Mouse (Mus musculus) stomach, embryonic 14.5 days (tissue): ENCODE results near the gene Enpp6. TPM values are rescaled to one million over a fixed set of nuclear protein-coding genes. Genes with fewer than 3 reads are reported as not detected.

Experiments
- ATAC-seq: fragments of 200-750 bp; cut with Nextera tagmentation; 2 replicates; pipeline ENCODE4 v1.8.0; 2017; ENCODE audit warnings: low read depth, moderate TSS enrichment; ENCODE audit not compliant: insufficient number of reproducible peaks, insufficient read depth, low FRiP score
- H3K27ac ChIP-seq: fragments of 300-500 bp; sonication (generic); 2 replicates; pipeline ENCODE4 v1.5.1; 2014; ENCODE audit warnings: mild to moderate bottlenecking, low read length, moderate library complexity, mixed read lengths
- H3K27me3 ChIP-seq: fragments of 300-500 bp; sonication (generic); 2 replicates; pipeline ENCODE4 v1.6.1; 2014; ENCODE audit warnings: low read length, control low read depth, mixed read lengths; ENCODE audit not compliant: control insufficient read depth, insufficient read depth
- H3K36me3 ChIP-seq: fragments of 300-500 bp; sonication (generic); 2 replicates; pipeline ENCODE4 v1.6.1; 2014; ENCODE audit warnings: mild to moderate bottlenecking, control low read depth, low read length, moderate library complexity, mixed read lengths; ENCODE audit not compliant: control insufficient read depth, insufficient read depth
- H3K4me1 ChIP-seq: fragments of 300-500 bp; sonication (generic); 2 replicates; pipeline ENCODE4 v1.6.1; 2014; ENCODE audit warnings: low read length, control low read depth, mixed read lengths; ENCODE audit not compliant: control insufficient read depth, insufficient read depth
- H3K4me2 ChIP-seq: fragments of 300-500 bp; sonication (generic); replicated peaks from 2 replicates; pipeline ENCODE4 v1.6.1; 2014; ENCODE audit warnings: low read depth, low read length, control low read depth
- H3K4me3 ChIP-seq: fragments of 300-500 bp; sonication (generic); 2 replicates; pipeline ENCODE4 v1.5.1; 2014; ENCODE audit warnings: low read depth, low read length, control low read depth
- H3K9ac ChIP-seq: fragments of 300-500 bp; sonication (generic); replicated peaks from 2 replicates; pipeline ENCODE4 v1.6.1; 2014; ENCODE audit warnings: low read depth, mild to moderate bottlenecking, control low read depth, low read length, moderate library complexity, mixed read lengths
- H3K9me3 ChIP-seq: fragments of 300-500 bp; sonication (generic); 2 replicates; pipeline ENCODE4 v1.6.1; 2016; ENCODE audit warnings: low read depth, low read length, control low read depth; ENCODE audit not compliant: control insufficient read depth
- WGBS: fragments of 180-500 bp; shearing (Covaris S2); extraction: QIAGEN DNeasy Blood & Tissue Kit; methylation state at CpG from one replicate; pipeline ENCODE4 v1.1.7; 2014; 5-methylcytosine and 5-hydroxymethylcytosine counted together
- polyA plus RNA-seq: library from polyadenylated mRNA; unstranded; fragments of >200 nt; fragmentation: Nextera tagmentation; extraction: Ambion mirVana; gene quantifications from 2 replicates; pipeline ENCODE4 v1.2.1, GENCODE M21; 2014

Gene Enpp6
- polyA plus RNA-seq, 1 experiment from 2014 or later: 0.30 TPM

DNA sequence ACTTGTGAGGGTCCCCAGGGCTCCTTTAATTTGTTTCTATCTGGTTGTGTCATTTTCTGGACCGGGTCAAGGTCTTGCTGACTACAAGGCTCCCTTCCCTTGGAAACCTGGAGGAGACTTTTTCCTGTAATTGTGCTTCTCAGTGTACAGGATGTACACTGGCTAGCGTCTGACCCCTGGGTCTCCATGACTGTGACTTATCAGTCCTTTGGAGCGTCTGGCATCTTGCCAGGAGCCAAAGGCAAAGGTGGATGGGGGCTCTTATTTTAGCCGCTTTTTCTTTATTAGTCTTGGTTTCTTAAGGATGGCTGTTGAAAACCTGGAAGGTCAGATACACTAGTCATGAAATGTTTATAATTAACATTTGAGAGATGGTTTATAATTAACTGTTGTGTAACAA is 3.9 kb upstream of the Enpp6 start:
- no peaks in the 10 kb centered on the region for H3K4me1 ChIP-seq
- H3K9me3 ChIP-seq: no peaks in the 10 kb centered on the region
- no peak for ATAC-seq
- H3K27ac ChIP-seq: no peak overlapping the region
- H3K4me3 ChIP-seq: no peak overlapping the region
- no peak overlapping the region for H3K4me2 ChIP-seq
- H3K9ac ChIP-seq: no peak overlapping the region
- H3K27me3 ChIP-seq: no peaks in the 10 kb centered on the region
- 64% methylated on average over 4 of the region's 4 CpGs for WGBS
- no peaks in the 10 kb centered on the region for H3K36me3 ChIP-seq

DNA sequence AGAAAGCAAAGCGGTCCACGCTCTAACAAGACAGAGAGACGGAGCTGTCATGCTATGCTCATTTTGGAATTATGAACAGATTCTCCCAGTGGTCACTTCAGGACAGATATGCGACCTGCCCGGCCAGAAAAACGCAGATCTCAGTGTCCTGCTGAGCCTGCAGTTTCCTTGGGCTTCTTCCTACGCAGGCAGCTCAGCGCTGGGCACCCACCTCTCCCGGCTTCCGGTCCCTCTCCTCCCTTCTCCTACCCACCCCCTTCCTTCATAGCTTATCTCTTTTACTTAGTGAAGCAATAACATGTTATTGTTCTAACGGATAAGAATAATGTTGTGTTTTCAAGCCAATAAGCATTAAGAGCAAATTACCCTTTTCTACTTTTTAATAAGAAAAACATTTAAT is 2.0 kb upstream of the Enpp6 start:
- 81% methylated on average over 11 of the region's 11 CpGs for WGBS

DNA sequence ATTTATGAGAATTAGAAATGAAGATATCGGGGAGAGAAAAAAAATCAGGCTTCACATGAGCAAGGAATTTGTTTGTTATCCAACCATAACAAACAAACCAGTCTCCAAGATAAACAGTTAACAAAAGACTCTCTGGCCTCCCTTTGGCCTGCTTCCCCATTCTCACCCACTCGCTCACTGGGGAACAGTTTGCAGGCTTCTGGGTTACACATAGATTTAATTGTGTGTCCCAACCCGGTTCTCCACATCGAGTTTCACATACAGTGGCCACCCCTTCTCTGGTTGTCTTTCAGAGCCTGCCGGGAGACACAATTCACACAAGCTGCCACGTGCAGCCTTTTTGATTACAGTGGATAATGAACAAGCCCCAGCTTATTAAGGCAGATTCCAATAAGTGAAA is 1.7 kb downstream of the Enpp6 start:
- WGBS: 73% methylated on average over 6 of the region's 6 CpGs
- H3K27ac ChIP-seq: no peak overlapping the region
- no peak for ATAC-seq
- no peak overlapping the region for H3K9ac ChIP-seq
- H3K9me3 ChIP-seq: no peaks in the 10 kb centered on the region
- H3K4me3 ChIP-seq: no peak overlapping the region
- no peaks in the 10 kb centered on the region for H3K27me3 ChIP-seq
- H3K4me2 ChIP-seq: no peak overlapping the region
- no peaks in the 10 kb centered on the region for H3K36me3 ChIP-seq
- no peaks in the 10 kb centered on the region for H3K4me1 ChIP-seq

More for the DNA sequence above, 2.0 kb upstream of the Enpp6 start:
- no peak overlapping the region for H3K27ac ChIP-seq
- H3K27me3 ChIP-seq: no peaks in the 10 kb centered on the region
- H3K4me1 ChIP-seq: no peaks in the 10 kb centered on the region
- no peaks in the 10 kb centered on the region for H3K36me3 ChIP-seq
- no peaks in the 10 kb centered on the region for H3K9me3 ChIP-seq
- ATAC-seq: no peak
- no peak overlapping the region for H3K9ac ChIP-seq
- H3K4me3 ChIP-seq: no peak overlapping the region
- no peak overlapping the region for H3K4me2 ChIP-seq

DNA sequence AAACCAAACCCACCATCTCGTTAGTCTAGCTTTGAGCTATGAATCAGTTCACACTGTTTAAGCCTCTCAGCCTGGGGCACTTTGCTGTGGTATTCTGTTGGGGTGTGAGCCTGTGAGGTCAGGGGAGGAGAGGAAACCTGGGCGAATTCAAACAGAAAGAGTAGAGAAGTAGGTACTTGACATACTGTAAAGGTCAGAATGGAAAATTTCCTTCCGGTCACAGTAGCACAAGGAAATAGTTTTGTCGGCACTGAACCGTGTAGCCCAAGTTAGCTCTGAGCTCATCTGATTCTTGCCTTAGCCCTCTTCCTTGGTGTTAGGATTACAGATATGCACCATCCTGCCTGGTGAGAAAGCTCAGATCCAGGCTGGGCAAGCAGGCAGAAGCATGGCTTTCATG is 4.4 kb downstream of the Enpp6 start:
- Histone ChIP-seq H3K4me2 (no peak overlapping the region), H3K27ac (no peak overlapping the region), H3K36me3 (no peaks in the 10 kb centered on the region), H3K27me3 (no peaks in the 10 kb centered on the region), H3K4me1 (no peaks in the 10 kb centered on the region), H3K9ac (no peak overlapping the region), H3K4me3 (no peak overlapping the region), H3K9me3 (no peaks in the 10 kb centered on the region)
- no peak for ATAC-seq
- 75% methylated on average over 5 of the region's 5 CpGs for WGBS

DNA sequence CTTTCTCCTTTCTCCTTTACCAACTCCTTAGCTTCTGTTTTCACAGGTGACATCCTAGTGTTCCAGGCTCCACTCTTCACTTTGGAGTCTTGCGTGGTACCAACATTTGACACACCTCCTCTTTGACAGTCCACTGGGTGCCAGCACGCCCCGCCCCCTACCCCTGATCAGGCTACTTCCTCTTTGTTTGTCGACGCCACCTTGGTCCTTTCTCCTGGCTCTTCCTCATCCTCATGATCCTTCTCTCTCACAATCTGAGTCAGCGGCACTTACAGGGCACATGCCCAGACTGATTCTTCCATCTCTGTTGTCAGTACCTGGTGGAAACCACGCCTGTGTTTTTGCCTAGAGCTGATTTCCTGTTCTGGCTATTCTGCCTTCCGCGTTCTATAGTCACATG is 5.9 kb downstream of the Enpp6 start:
- Histone ChIP-seq H3K27me3 (no peaks in the 10 kb centered on the region), H3K9me3 (no peaks in the 10 kb centered on the region), H3K9ac (no peak overlapping the region), H3K4me3 (no peak overlapping the region), H3K4me1 (no peaks in the 10 kb centered on the region), H3K36me3 (no peaks in the 10 kb centered on the region), H3K27ac (no peak overlapping the region), H3K4me2 (no peak overlapping the region)
- no peak for ATAC-seq
- WGBS: 92% methylated on average over 9 of the region's 9 CpGs

DNA sequence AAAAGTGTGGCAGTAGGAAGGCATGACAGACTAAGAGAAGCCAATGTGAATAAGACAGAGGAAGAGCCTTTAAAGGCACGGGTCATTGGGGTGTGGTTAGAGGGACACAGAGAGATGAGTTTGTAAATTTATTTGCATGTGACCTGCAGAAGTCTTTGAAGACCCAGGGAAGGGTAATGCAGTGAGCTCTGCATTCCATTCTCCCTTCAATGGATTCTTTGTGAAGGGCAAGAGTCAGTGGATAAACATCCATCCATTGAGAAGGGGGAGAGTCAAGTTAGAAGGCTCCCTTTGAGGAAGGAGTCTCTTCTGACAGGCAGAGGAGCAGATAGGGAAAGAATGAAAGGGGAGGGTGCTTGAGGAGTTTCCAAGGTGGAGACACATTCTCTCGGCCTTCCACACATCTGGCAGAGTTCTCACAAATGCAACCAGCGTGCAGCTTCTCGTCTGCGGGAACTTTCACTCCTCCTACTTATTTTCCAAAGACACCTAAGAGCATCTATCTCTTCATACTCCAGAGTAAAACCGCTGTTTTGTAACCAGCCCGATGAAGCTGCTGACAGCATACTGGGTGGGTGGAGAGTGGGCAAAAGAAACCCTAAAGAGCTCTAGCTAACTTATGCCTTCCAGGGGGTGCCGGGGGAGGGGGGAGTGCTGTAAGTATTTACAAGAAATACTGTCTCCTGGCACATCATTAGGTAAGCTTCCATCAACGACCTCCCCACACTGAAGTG is 9.4 kb downstream of the Enpp6 start:
- no peak for ATAC-seq
- Histone ChIP-seq H3K4me3 (no peak overlapping the region), H3K27me3 (no peaks in the 10 kb centered on the region), H3K4me2 (no peak overlapping the region), H3K9me3 (no peaks in the 10 kb centered on the region), H3K27ac (no peak overlapping the region), H3K9ac (no peak overlapping the region), H3K4me1 (no peaks in the 10 kb centered on the region), H3K36me3 (no peaks in the 10 kb centered on the region)
- 43% methylated on average over 9 of the region's 9 CpGs for WGBS

DNA sequence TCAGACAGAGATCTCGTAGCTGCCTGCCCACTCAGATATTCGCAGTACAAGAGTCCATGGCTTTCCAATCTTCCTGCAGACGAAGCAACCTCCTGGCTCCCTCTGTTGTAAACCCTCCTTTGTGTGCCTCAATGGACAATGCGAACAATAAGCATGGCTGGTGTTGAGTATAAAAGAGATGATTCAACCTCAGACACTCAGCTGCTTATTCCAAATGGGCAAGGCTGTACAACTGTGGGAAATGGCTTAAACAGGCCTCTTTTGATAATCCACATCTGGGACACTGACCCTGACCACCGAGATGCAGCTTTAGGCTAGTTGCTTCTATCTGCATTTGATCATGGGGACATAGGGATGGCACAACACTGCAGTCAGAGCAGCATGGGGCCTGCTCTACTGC is 19.0 kb downstream of the Enpp6 start:
- Histone ChIP-seq H3K9me3 (no peaks in the 10 kb centered on the region), H3K4me2 (no peak overlapping the region), H3K27ac (no peak overlapping the region), H3K4me1 (no peaks in the 10 kb centered on the region), H3K27me3 (no peaks in the 10 kb centered on the region), H3K4me3 (no peak overlapping the region), H3K9ac (no peak overlapping the region), H3K36me3 (no peaks in the 10 kb centered on the region)
- WGBS: 77% methylated on average over 5 of the region's 5 CpGs
- no peak for ATAC-seq

DNA sequence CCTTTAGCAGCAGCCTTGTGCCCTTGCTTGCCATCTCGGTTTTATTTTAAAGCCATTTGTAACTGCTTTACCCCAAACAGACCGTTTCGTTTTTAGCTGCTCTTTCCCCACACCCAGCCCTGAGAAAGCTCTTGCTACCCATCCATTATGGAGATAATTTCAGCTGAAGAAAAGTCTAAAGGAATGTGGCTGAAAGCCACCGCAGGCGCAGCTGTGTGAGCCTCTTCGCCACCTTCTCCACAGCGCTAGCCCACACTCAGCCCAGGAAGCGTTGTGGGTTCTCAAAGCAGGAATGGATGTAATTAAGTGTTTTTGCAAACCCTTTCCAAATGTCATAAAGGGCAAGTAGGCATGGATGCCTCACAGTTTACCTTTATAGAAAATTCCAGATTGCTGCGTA is 20.1 kb downstream of the Enpp6 start:
- no peak overlapping the region for H3K27ac ChIP-seq
- no peaks in the 10 kb centered on the region for H3K9me3 ChIP-seq
- ATAC-seq: no peak
- no peaks in the 10 kb centered on the region for H3K36me3 ChIP-seq
- no peak overlapping the region for H3K4me3 ChIP-seq
- H3K27me3 ChIP-seq: no peaks in the 10 kb centered on the region
- no peaks in the 10 kb centered on the region for H3K4me1 ChIP-seq
- 48% methylated on average over 9 of the region's 9 CpGs for WGBS
- H3K9ac ChIP-seq: no peak overlapping the region
- H3K4me2 ChIP-seq: no peak overlapping the region

DNA sequence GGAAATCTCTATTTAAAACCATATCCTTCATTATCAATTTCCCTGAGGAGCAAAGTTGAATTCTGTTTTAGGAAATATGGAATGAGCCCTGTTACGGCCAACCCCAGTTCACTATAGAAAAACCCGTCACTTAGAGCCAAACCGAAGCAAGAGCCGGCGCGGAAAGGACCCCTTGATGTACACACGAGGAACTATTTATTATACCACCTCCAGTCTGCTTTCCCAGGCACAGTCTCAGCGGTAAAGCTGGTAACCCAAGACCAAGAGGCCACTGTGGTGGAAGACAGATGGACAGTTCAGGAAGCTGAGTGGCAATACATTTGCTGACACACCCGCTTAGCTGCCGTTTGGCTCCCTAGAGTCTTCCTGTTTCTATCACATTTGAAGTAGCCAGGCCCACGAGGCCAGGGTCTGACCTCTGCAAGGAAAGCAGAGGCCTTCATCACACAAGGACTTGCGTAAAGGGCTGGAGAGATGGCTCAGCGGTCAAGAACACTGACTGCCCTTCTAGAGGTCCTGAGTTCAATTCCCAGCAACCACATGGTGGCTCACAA is 21.6 kb downstream of the Enpp6 start:
- Histone ChIP-seq H3K4me3 (no peak overlapping the region), H3K4me1 (no peaks in the 10 kb centered on the region), H3K9me3 (no peaks in the 10 kb centered on the region), H3K4me2 (no peak overlapping the region), H3K27me3 (no peaks in the 10 kb centered on the region), H3K9ac (no peak overlapping the region), H3K36me3 (no peaks in the 10 kb centered on the region), H3K27ac (no peak overlapping the region)
- ATAC-seq: no peak
- 74% methylated on average over 13 of the region's 13 CpGs for WGBS
